Mouse (Mus musculus): ENCODE results near the gene Gp1bb. TPM values are rescaled to one million over a fixed set of nuclear protein-coding genes. Genes with fewer than 3 reads are reported as not detected.

The Gp1bb gene
- polyA plus RNA-seq (2015; fragmentation: Nextera tagmentation; extraction: Ambion mirVana) = 2.8 and 4.3 TPM in 2 replicates

GRCm38 (mm10) chr16:18622019-18622418, at the start of gene Gp1bb:
Gene Gp1bb (minus strand): TSS chr16:18622403.
- Histone ChIP-seq H3K27ac (no peak within 1 kb of the TSS), H3K36me3 (peaks cover 12% of the 10 kb centered on the region; the same call in 1 of the 2 replicates), H3K4me3 (peak within 1 kb of the TSS; percentile 51), H3K27me3 (peaks cover 90% of the 10 kb centered on the region), H3K9me3 (no peaks in the 10 kb centered on the region), H3K9ac (peak within 1 kb of the TSS; percentile 28; the same call in 1 of the 2 replicates), H3K4me1 (peaks cover 39% of the 10 kb centered on the region), H3K4me2 (peak within 1 kb of the TSS; percentile 96)
- WGBS = 29% methylated on average over 17 of the region's 17 CpGs
- no peak for ATAC-seq (ENCODE audit: borderline replicate concordance, extremely low read depth, low FRiP score, low TSS enrichment)

- H3K27me3 ChIP-seq = no peaks in the 10 kb centered on the region
- ATAC-seq (ENCODE audit: borderline replicate concordance, extremely low read depth, low FRiP score, low TSS enrichment) = no peak
- H3K9me3 ChIP-seq = no peaks in the 10 kb centered on the region
- 58% methylated on average over 6 of the region's 6 CpGs for WGBS
- H3K27ac ChIP-seq = no peak overlapping the region
- H3K4me3 ChIP-seq = no peak overlapping the region
- H3K36me3 ChIP-seq = no peaks in the 10 kb centered on the region
- no peak overlapping the region for H3K4me2 ChIP-seq
- no peaks in the 10 kb centered on the region for H3K4me1 ChIP-seq
- no peak overlapping the region for H3K9ac ChIP-seq
Measured at GRCm38 (mm10) chr16:18669914-18670313, 47.7 kb upstream of the Gp1bb start.

GRCm38 (mm10) chr16:18658597-18658996, 36.4 kb upstream of the Gp1bb start:
- WGBS = 68% methylated on average over 4 of the region's 4 CpGs
- no peaks in the 10 kb centered on the region for H3K4me1 ChIP-seq
- H3K9me3 ChIP-seq = no peaks in the 10 kb centered on the region
- H3K4me2 ChIP-seq = no peak overlapping the region
- H3K27ac ChIP-seq = no peak overlapping the region
- no peak for ATAC-seq (ENCODE audit: borderline replicate concordance, extremely low read depth, low FRiP score, low TSS enrichment)
- H3K36me3 ChIP-seq = no peaks in the 10 kb centered on the region
- no peaks in the 10 kb centered on the region for H3K27me3 ChIP-seq
- H3K4me3 ChIP-seq = no peak overlapping the region
- H3K9ac ChIP-seq = no peak overlapping the region

- Histone ChIP-seq H3K4me3 (no peak overlapping the region), H3K9ac (no peak overlapping the region), H3K4me2 (no peak overlapping the region), H3K27ac (no peak overlapping the region), H3K4me1 (no peaks in the 10 kb centered on the region), H3K27me3 (no peaks in the 10 kb centered on the region), H3K36me3 (no peaks in the 10 kb centered on the region), H3K9me3 (no peaks in the 10 kb centered on the region)
- 60% methylated on average over 5 of the region's 5 CpGs for WGBS
- no peak for ATAC-seq (ENCODE audit: borderline replicate concordance, extremely low read depth, low FRiP score, low TSS enrichment)
Measured at GRCm38 (mm10) chr16:18655372-18656098, 33.3 kb upstream of the Gp1bb start.

- H3K4me3 ChIP-seq = no peak overlapping the region
- no peaks in the 10 kb centered on the region for H3K9me3 ChIP-seq
- no peaks in the 10 kb centered on the region for H3K4me1 ChIP-seq
- 86% methylated on average over 6 of the region's 6 CpGs for WGBS
- H3K9ac ChIP-seq = no peak overlapping the region
- H3K36me3 ChIP-seq = no peaks in the 10 kb centered on the region
- no peak overlapping the region for H3K27ac ChIP-seq
- H3K27me3 ChIP-seq = no peaks in the 10 kb centered on the region
- H3K4me2 ChIP-seq = no peak overlapping the region
- ATAC-seq (ENCODE audit: borderline replicate concordance, extremely low read depth, low FRiP score, low TSS enrichment) = no peak
Measured at GRCm38 (mm10) chr16:18653290-18654160, 31.3 kb upstream of the Gp1bb start.

GRCm38 (mm10) chr16:18649126-18649525, 26.9 kb upstream of the Gp1bb start:
- Histone ChIP-seq H3K27me3 (no peaks in the 10 kb centered on the region), H3K9me3 (no peaks in the 10 kb centered on the region), H3K9ac (no peak overlapping the region), H3K27ac (no peak overlapping the region), H3K4me2 (no peak overlapping the region), H3K36me3 (no peaks in the 10 kb centered on the region), H3K4me3 (no peak overlapping the region), H3K4me1 (no peaks in the 10 kb centered on the region)
- WGBS = 53% methylated on average over 3 of the region's 3 CpGs
- no peak for ATAC-seq (ENCODE audit: borderline replicate concordance, extremely low read depth, low FRiP score, low TSS enrichment)

GRCm38 (mm10) chr16:18645329-18645728, 23.1 kb upstream of the Gp1bb start:
- Histone ChIP-seq H3K27ac (no peak overlapping the region), H3K4me3 (no peak overlapping the region), H3K4me1 (no peaks in the 10 kb centered on the region), H3K9me3 (no peaks in the 10 kb centered on the region), H3K4me2 (no peak overlapping the region), H3K27me3 (no peaks in the 10 kb centered on the region), H3K36me3 (no peaks in the 10 kb centered on the region), H3K9ac (no peak overlapping the region)
- ATAC-seq (ENCODE audit: borderline replicate concordance, extremely low read depth, low FRiP score, low TSS enrichment) = no peak
- 55% methylated on average over 6 of the region's 6 CpGs for WGBS

- H3K4me3 ChIP-seq = no peak overlapping the region
- H3K36me3 ChIP-seq = no peaks in the 10 kb centered on the region
- H3K9me3 ChIP-seq = no peaks in the 10 kb centered on the region
- no peak for ATAC-seq (ENCODE audit: borderline replicate concordance, extremely low read depth, low FRiP score, low TSS enrichment)
- no peak overlapping the region for H3K27ac ChIP-seq
- WGBS = 69% methylated on average over 4 of the region's 4 CpGs
- no peak overlapping the region for H3K9ac ChIP-seq
- H3K27me3 ChIP-seq = no peaks in the 10 kb centered on the region
- H3K4me2 ChIP-seq = no peak overlapping the region
- H3K4me1 ChIP-seq = no peaks in the 10 kb centered on the region
Measured at GRCm38 (mm10) chr16:18644485-18644884, 22.3 kb upstream of the Gp1bb start.

- H3K4me1 ChIP-seq = no peaks in the 10 kb centered on the region
- H3K4me2 ChIP-seq = no peak overlapping the region
- WGBS = 61% methylated on average over 11 of the region's 11 CpGs
- no peaks in the 10 kb centered on the region for H3K9me3 ChIP-seq
- H3K27me3 ChIP-seq = no peaks in the 10 kb centered on the region
- no peak overlapping the region for H3K27ac ChIP-seq
- no peaks in the 10 kb centered on the region for H3K36me3 ChIP-seq
- no peak for ATAC-seq (ENCODE audit: borderline replicate concordance, extremely low read depth, low FRiP score, low TSS enrichment)
- no peak overlapping the region for H3K4me3 ChIP-seq
- H3K9ac ChIP-seq = no peak overlapping the region
Measured at GRCm38 (mm10) chr16:18643406-18643998, 21.3 kb upstream of the Gp1bb start.

GRCm38 (mm10) chr16:18642897-18643296, 20.7 kb upstream of the Gp1bb start:
- ATAC-seq (ENCODE audit: borderline replicate concordance, extremely low read depth, low FRiP score, low TSS enrichment) = no peak
- Histone ChIP-seq H3K4me2 (no peak overlapping the region), H3K36me3 (no peaks in the 10 kb centered on the region), H3K9me3 (no peaks in the 10 kb centered on the region), H3K27me3 (no peaks in the 10 kb centered on the region), H3K4me3 (no peak overlapping the region), H3K27ac (no peak overlapping the region), H3K9ac (no peak overlapping the region), H3K4me1 (no peaks in the 10 kb centered on the region)
- WGBS = 74% methylated on average over 4 of the region's 4 CpGs

GRCm38 (mm10) chr16:18642291-18642690, 20.1 kb upstream of the Gp1bb start:
- Histone ChIP-seq H3K9me3 (no peaks in the 10 kb centered on the region), H3K4me2 (no peak overlapping the region), H3K27me3 (no peaks in the 10 kb centered on the region), H3K9ac (no peak overlapping the region), H3K4me3 (no peak overlapping the region), H3K4me1 (no peaks in the 10 kb centered on the region), H3K36me3 (no peaks in the 10 kb centered on the region), H3K27ac (no peak overlapping the region)
- no peak for ATAC-seq (ENCODE audit: borderline replicate concordance, extremely low read depth, low FRiP score, low TSS enrichment)
- WGBS = 40% methylated on average over 7 of the region's 7 CpGs

All from lung, embryonic 15.5 days (tissue).